8 mouse cellular contexts compared by ENCODE assay signal in the genomic region with DNA sequence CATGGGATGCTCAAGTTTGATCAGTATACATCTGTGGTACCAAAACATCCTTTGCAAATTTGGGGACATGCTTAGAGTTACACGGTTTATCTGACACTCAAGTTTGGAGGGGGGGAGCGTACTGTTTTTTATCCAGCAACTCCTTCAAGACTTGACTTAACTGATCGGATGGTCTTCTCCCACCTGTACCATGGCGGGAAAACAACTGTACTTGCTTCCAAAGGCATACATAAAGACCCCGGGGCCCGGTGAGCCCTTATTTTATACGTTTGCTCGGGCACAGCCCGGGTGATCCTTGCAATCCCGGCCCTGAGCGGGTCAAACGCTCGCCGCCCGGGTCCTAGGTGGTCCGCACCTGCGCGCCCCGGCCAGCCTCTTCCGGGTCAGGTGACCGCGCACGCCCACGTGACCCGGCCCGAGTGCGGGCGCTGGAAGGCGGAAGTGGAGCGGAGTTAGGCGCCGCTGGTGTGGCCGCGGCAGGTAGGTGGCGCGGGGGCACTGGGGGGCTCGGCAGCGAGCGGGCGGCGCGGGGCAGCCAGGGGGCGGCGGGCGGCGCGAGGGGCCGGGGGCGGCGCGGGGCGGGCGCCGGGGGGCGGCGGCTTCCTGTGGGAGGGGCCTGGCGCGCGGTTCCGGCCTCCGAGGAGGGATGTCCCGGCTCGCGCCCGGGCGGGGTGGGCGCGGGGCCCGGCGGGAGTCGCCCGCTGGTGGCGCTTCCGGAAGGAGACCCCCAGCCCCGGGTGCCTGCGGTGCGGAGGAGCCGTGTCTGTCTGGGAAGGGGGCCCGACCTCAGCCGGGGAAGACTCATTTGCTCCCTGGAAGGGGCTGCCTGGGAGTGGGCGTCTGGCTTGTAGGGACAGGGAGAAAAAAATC. TPM values are rescaled to one million over a fixed set of nuclear protein-coding genes. Genes with fewer than 3 reads are reported as not detected.
DNase-seq lines count a peak whose midpoint lies in the region; ATAC-seq and TF ChIP-seq lines count a peak whose summit lies in the region.

A gene (plus strand): TSS at position 404 of the 870 bp plus-strand sequence.

- no peaks in the 10 kb centered on the region for H3K9me3 ChIP-seq in ES-E14 (ENCODE audit: control insufficient read depth, insufficient read depth, low read depth, low read length)
- no peaks in the 10 kb centered on the region for H3K9me3 ChIP-seq in neural tube, embryonic 15.5 days (replicated peaks)

- no peak for TF ChIP-seq CTCF in cerebellum, adult 2 months (IDR thresholded peaks at IDR 0.05; ENCODE audit: borderline replicate concordance, insufficient read depth, low read depth, low read length)
- no peak for TF ChIP-seq CTCF in layer of hippocampus, adult 2 months (conservative IDR thresholded peaks at IDR 0.05)
- no peak for TF ChIP-seq CTCF in lung, adult 2 months (IDR thresholded peaks at IDR 0.05; ENCODE audit: insufficient read depth, low read length)

- H3K4me1 ChIP-seq in ES-E14 (ENCODE audit: control insufficient read depth in 2 of 2, insufficient read depth in 2 of 2, low read length in 2 of 2, poor library complexity in 1 of 2): peaks cover 4 to 6% of the 10 kb centered on the region in 2 experiments; a peak in 2 of 4 replicates
- peaks cover 4% of the 10 kb centered on the region for H3K4me1 ChIP-seq in cerebellum, adult 2 months (ENCODE audit: control insufficient read depth, insufficient read depth, low read length)
- H3K4me1 ChIP-seq in lung, adult 2 months (ENCODE audit: control insufficient read depth, insufficient read depth, low read length): peaks cover 5% of the 10 kb centered on the region
- H3K4me1 ChIP-seq in neural tube, embryonic 15.5 days: peaks cover 24% of the 10 kb centered on the region

- peak; percentile 68 for DNase-seq in ES-E14 (ENCODE audit: low read depth, low spot score)
- peak; percentile 79 to 81 for DNase-seq in cerebellum, adult 2 months
- peak; percentile 65 for DNase-seq in forelimb bud, embryonic 11.5 days (ENCODE audit: low read depth, low spot score)
- DNase-seq in heart, postnatal 4 days: peak; percentile 79
- peak; percentile 49 to 52 for DNase-seq in layer of hippocampus, adult 2 months (ENCODE audit: low spot score in 2 of 2)
- DNase-seq in lung, adult 2 months: peak; percentile 84
- peak; percentile 79 to 80 for DNase-seq in thymus, adult 18-20 months

- peak within 1 kb of the TSS; percentile 97; the same call in 1 of the 2 replicates for H3K27ac ChIP-seq in ES-E14 (ENCODE audit: insufficient read depth, low read depth, low read length, poor library complexity, severe bottlenecking)
- H3K27ac ChIP-seq in cerebellum, adult 2 months (ENCODE audit: insufficient read depth, low read length): peak within 1 kb of the TSS; percentile 29; the same call in 1 of the 2 replicates
- peak within 1 kb of the TSS; percentile 91 for H3K27ac ChIP-seq in layer of hippocampus, adult 2 months
- peak within 1 kb of the TSS; percentile 85 for H3K27ac ChIP-seq in neural tube, embryonic 15.5 days (replicated peaks)

- H3K4me3 ChIP-seq in ES-E14 (ENCODE audit: insufficient read depth in 1 of 2, low read depth in 1 of 2, low read length in 2 of 2, poor library complexity in 1 of 2, severe bottlenecking in 1 of 2): peak within 1 kb of the TSS; percentile 81 to 95
- peak within 1 kb of the TSS; percentile 92 for H3K4me3 ChIP-seq in cerebellum, adult 2 months (replicated peaks; ENCODE audit: insufficient read depth, low read depth, low read length)
- H3K4me3 ChIP-seq in layer of hippocampus, adult 2 months: peak within 1 kb of the TSS; percentile 93
- peak within 1 kb of the TSS; percentile 96 for H3K4me3 ChIP-seq in lung, adult 2 months (replicated peaks; ENCODE audit: extremely low read depth, low read depth, low read length)
- H3K4me3 ChIP-seq in neural tube, embryonic 15.5 days (replicated peaks): peak within 1 kb of the TSS; percentile 86

- peak; percentile 93 for ATAC-seq in neural tube, embryonic 15.5 days (ENCODE audit: low FRiP score)

- in situ Hi-C loops in ES-E14 (cut with MboI; ENCODE audit: low sequenced_read_pairs in 2 of 2, unreplicated experiment in 2 of 2): no loop called here

- no peaks in the 10 kb centered on the region for H3K36me3 ChIP-seq in ES-E14 (ENCODE audit: control insufficient read depth, insufficient read depth, low read length, poor library complexity, severe bottlenecking)
- H3K36me3 ChIP-seq in neural tube, embryonic 15.5 days: no peaks in the 10 kb centered on the region

- peak within 1 kb of the TSS; percentile 77 for H3K4me2 ChIP-seq in neural tube, embryonic 15.5 days

- TF ChIP-seq POLR2A in cerebellum, adult 2 months (IDR thresholded peaks at IDR 0.05; ENCODE audit: borderline replicate concordance, insufficient read depth, low read length): peak; percentile 77
- TF ChIP-seq POLR2A in lung, adult 2 months (IDR thresholded peaks at IDR 0.05; ENCODE audit: borderline replicate concordance, extremely low read depth, low read depth, low read length): 0 out of 2 replicates have a peak, but pooled peaks have one; percentile 49

- H3K9ac ChIP-seq in ES-E14 (ENCODE audit: insufficient read depth, low read depth, low read length, poor library complexity, severe bottlenecking): peak within 1 kb of the TSS; percentile 81
- peak within 1 kb of the TSS; percentile 70 for H3K9ac ChIP-seq in neural tube, embryonic 15.5 days (replicated peaks)

- under 1% methylated on average over 66 of the region's 81 CpGs for WGBS in cerebellum, adult 2 months
- WGBS in lung, adult 2 months: under 1% methylated on average over 59 of the region's 81 CpGs
- WGBS in neural tube, embryonic 15.5 days: under 1% methylated on average over 66 of the region's 81 CpGs

- H3K27me3 ChIP-seq in cerebellum, adult 2 months (ENCODE audit: control insufficient read depth, insufficient read depth, low read length): no peaks in the 10 kb centered on the region
- H3K27me3 ChIP-seq in neural tube, embryonic 15.5 days (replicated peaks): no peaks in the 10 kb centered on the region

TF ChIP-seq in ES-E14, 5 proteins besides CTCF, POLR2A, EP300 and RAD21:
- TF ChIP-seq HCFC1 (IDR thresholded peaks at IDR 0.05; ENCODE audit: borderline replicate concordance, insufficient read depth, low read length) (0 out of 2 replicates have a peak, but pooled peaks have one; percentile 24), ZC3H11A (IDR thresholded peaks at IDR 0.05; ENCODE audit: borderline replicate concordance, low read depth, low read length) (no peak)

RNA-seq across cellular contexts. Expression of the gene that starts here (rescaled TPM):
- 49.2 and 51.8 TPM in 2 replicates for total RNA-seq in ES-E14 (2012; rRNA removed)
- polyA plus RNA-seq in cerebellum, adult 2 months (2012; rRNA removed): 32.4 and 33.9 TPM in 2 replicates
- 10 to 100 TPM; 33.1 to 35.6 TPM for total RNA-seq in heart, postnatal 4 days (2021)
- total RNA-seq in layer of hippocampus, adult 2 months (2021): 10 to 100 TPM; 37.1 to 38.0 TPM
- 41.0 and 62.7 TPM in 2 replicates for polyA plus RNA-seq in lung, adult 2 months (2012; rRNA removed)
- 36.4 and 39.5 TPM in 2 replicates for polyA plus RNA-seq in neural tube, embryonic 15.5 days (2015; fragmentation: Nextera tagmentation; extraction: Ambion mirVana)

Comparison
In these comparisons a context has a peak if more than half of its experiments do, and no peak if none do; other contexts are left out.
1. Peak in every context shown above with its lines: DNase-seq, ATAC-seq, H3K4me3 ChIP-seq and H3K27ac ChIP-seq.
2. H3K27ac ChIP-seq: peak in every context shown above with its lines; median percentile 97 in ES-E14; 91 in layer of hippocampus, adult 2 months; 85 in neural tube, embryonic 15.5 days; 29 in cerebellum, adult 2 months.